Mouse (Mus musculus) lung, postnatal 36 days (tissue): ENCODE data around the gene Pnpla6.

Experiments used
- DNase-seq: peaks from one replicate; pipeline ENCODE4 v3.0.0; 2022; ENCODE audit warnings: mixed read lengths

The Pnpla6 gene

DNA sequence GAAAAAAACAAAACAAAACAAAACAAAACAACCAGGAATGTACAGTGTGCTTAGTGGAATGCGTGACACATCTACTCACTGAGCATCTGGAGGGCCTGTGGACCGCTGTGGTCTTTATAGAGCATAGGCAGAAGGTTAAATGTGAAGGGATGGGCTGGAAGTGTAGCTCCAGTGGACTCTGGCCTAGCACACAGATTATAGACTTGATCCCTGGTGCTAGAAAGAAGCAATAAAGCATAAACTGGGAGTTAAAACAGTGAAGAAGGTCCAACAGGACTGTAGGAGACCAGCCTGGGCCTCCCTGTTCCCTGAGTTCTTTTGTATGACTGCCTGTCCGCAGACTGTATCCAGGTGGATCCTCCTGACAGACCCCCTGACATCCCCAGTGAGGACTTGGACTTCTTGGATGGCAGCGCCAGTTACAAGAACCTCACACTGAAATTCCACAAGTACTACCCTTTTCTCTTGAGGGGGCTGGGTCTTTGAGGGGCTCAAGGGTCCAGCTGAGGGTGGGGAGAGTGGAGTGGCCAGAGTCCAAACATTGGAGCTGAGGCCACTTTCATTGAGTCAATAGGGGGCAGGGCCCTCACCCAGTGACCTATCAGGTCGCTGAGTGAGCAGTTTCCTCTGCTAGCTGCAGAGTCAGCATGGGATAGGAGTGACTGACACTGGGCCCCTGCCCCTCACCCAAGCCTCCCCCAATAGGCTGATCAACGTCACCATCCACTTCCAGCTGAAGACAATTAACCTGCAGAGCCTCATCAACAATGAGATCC is 7.0 kb upstream of the Pnpla6 start:
- no peak for DNase-seq

DNA sequence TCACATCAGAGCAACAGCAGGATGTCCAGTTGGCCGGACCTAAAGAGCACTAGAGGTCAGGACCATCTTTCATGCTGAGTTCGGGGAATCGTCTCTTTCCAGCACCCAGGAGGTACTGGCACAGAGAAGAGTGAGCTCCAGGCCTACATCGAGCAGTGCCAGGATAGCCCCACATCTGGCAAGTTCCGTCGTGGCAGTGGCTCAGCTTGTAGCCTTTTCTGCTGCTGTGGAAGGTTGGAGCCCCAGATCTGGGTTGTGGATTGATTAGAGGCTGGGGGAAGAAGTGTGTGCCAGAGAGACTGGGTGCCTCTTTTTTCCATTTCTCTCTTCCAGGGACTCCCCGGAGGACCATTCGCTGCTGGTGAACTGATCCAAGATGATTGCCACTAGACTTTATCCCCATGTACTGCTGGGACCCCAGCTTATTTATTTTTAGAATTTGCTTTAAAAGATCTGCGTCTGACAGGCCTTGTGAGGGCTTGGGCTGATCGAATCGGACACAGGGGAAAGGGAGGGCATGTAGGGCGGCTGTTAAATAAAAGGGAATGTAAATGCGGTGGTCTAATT is 420 bp upstream of the Pnpla6 start:
- DNase-seq = no peak

- peak; percentile 66 for DNase-seq
Measured at GRCm38 (mm10) chr8:3515771-3516417, 710 bp downstream of the Pnpla6 start.

DNA sequence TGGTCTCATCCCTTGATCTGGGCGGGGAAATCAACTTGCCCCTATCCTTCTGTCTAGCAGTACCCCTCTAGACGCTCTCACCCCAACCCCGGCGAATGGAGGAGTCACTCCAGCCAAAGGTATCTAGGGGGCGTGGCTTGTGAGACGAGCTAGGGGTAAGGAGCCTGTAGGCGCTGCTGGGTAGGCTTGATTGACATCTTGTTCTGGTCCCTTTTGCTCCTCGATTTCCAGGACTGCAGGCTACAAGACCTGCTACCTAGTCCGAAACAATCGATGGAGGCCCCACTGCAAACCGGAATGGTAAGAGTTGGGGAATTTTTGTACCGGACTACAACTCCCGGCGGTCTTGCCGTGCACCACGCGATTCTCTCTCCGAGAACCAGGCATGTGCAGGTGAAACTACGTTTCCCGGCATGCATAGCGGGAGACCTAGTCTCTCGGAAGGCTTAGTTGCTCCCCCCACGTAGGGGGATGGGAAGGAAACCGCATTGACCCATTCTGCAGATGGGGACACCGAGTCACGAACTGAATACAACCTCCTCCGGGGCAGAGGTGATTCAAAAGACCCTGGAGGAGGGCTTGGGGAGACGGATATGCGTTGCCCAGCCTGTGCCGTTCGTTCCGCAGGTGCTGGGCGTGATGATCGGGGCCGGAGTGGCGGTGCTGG is 1.4 kb downstream of the Pnpla6 start:
- peak; percentile 98 for DNase-seq

DNA sequence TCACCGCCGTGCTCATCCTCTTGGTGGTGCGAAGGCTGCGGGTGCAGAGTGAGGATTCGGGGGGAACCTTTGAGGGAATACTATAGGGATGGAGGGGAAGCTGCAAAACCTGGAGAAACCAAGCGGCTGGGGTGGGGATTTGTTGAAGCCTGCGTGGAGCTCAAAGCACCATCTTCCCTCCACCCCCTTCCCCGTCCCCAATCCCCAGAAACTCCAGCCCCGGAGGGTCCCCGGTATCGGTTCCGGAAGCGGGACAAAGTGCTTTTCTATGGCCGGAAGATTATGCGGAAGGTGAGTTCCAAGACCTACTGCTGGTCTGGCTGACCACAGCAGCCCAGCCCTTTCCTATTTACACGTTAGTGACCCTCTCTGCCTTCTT is 1.9 kb downstream of the Pnpla6 start:
- peak; percentile 32 for DNase-seq

GRCm38 (mm10) chr8:3522007-3522697 is 7.0 kb downstream of the Pnpla6 start:
- DNase-seq = no peak

DNA sequence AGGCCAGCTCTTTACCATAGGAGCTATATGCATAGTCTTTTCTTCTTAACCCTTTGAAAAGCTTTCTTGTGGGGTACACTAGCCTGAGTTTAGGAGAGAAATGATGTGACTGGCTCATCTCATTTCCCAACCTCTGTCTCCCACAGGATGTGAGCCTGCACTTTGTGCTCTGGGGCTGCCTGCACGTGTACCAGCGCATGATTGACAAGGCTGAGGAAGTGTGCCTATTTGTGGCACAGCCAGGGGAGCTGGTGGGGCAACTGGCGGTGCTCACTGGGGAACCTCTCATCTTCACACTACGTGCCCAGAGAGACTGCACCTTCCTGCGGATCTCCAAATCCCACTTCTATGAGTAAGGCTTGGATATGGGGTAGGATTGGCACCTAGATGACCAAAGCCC is 15.6 kb downstream of the Pnpla6 start:
- no peak for DNase-seq

GRCm38 (mm10) chr8:3531936-3532335 is 16.8 kb downstream of the Pnpla6 start:
- no peak for DNase-seq

DNA sequence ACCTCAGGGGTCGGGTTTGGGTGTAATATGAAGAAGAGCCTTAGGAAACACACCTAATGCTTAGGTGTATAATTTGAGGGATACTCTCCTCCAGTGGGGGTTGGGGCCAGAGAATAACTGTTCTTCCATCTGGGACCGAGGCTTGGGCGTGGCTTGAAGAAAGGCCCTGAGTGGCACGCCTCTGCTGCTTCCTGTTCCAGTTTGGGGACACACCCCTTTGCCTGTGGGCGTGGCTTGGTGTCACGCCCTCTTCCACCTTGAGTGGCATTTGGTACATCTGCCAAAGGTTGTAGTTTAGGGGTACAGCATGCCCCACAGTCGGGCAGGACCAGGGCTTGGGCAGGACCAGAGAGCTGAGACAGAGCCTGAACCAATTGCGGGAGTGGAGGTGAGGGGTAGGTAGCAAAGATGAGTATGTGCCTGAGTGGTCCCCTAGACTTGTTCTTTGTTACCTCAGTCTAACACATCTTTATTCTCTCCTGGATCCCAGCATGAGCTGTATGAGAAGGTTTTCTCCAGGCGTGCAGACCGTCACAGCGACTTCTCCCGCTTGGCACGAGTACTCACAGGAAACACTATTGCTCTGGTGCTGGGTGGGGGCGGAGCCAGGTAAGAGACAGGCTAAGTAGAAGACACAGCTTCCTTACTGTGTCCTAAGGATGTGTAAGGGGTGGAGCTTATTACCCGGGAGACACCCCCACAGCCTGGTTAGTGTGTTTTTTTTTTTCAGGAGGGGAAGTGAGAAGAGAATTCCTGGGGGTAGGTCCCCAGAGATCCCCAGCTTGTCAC is 21.1 kb downstream of the Pnpla6 start:
- peak; percentile 31 for DNase-seq

DNA sequence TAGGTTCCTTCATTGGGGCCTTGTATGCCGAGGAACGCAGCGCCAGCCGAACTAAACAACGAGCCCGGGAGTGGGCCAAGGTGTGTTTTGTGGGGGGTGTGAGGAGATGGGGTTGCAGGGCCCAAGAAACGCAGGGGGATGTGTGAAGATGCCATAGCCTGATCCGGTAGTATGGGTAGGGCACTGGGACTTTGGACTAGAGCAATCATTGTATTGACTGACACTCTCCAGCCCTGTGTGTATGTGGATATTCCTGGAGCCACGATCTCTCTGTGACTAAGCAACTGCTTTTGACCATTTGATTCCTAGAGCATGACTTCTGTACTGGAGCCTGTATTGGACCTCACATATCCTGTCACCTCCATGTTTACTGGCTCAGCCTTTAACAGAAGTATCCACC is 21.8 kb downstream of the Pnpla6 start:
- no peak for DNase-seq

DNA sequence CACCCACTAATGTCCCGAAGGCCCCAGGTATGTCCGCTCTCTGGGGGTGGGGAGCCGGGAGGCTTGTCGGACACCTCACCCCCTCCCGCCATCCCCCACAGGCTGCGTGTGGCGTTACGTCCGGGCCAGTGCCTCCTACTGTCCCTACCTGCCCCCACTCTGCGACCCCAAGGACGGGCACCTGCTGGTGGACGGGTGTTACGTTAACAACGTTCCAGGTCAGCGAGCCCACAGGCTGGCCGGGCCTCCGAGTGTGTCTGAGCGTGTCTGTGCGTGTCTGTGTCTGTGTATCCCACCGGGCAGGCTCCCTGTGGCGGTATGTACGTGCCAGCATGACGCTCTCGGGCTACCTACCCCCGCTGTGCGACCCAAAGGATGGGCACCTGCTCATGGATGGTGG is 22.5 kb downstream of the Pnpla6 start:
- DNase-seq = no peak

DNA sequence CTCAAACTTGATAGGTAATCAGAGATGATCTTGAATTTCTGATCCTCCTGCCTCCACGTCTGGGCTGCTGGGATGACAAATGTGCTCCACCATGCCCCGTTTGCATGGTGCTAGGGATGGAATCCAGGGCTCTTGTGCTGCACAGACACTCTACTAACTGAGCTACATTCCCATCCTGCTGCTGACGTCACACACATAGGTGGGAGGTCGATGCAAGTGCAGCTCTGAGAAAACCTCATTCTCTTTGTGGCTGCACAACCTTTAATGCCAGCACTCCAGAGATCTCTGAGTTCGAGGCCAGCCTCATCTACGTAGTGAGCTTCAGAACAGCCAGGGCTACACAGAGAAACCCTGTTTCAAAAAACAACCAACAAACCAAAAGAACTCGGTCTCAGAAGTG is 24.0 kb downstream of the Pnpla6 start:
- no peak for DNase-seq

GRCm38 (mm10) chr8:3540076-3540475 is 24.9 kb downstream of the Pnpla6 start:
- DNase-seq = no peak

GRCm38 (mm10) chr8:3546511-3546910 is 31.3 kb downstream of the Pnpla6 start:
- no peak for DNase-seq

DNA sequence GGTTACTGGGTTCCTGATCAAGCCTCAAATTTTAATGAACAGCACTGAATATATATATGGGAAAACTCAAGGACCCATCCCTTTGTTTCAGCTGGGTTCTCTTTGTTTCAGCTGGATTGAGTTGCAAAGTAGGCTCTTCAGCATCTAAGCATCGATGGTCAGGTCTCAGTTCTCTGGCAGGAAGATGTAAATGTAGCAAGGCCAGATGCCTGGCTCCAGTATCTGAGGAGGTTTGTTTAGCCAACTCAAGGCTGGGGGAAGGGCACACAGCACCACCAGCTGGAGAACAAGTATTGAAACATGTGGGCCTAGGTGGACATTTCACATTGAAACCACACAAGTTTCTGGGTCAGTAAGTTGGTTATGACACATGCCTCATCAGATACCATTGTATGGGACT is 37.1 kb downstream of the Pnpla6 start:
- no peak for DNase-seq

DNA sequence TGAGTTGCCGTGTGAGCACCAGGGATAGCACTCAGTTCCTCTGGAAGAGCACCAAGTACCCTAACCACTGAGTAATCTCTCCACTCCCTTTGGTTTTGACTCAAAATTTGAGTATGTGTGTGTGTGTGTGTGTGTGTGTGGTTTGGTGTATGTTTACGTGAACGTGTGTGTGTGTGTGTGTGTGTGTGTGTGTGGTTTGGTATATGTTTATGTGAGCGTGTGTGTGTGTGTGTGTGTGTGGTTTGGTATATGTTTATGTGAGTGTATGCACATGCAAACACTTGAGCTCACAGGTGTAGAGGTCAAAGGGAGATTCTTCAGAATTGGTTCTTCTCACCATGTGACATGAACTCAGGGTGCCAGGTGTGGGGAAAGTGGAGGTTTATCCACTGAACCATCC is 40.9 kb downstream of the Pnpla6 start:
- no peak for DNase-seq

- DNase-seq = no peak
Measured at GRCm38 (mm10) chr8:3567641-3568371, 52.6 kb downstream of the Pnpla6 start, which contains the start of gene C330021F23Rik. TSS of gene C330021F23Rik (plus strand) at chr8:3567990.

GRCm38 (mm10) chr8:3568378-3568777 is 53.2 kb downstream of the Pnpla6 start:
- DNase-seq = no peak

- no peak for DNase-seq
Measured at GRCm38 (mm10) chr8:3569784-3570183, 54.6 kb downstream of the Pnpla6 start.

DNA sequence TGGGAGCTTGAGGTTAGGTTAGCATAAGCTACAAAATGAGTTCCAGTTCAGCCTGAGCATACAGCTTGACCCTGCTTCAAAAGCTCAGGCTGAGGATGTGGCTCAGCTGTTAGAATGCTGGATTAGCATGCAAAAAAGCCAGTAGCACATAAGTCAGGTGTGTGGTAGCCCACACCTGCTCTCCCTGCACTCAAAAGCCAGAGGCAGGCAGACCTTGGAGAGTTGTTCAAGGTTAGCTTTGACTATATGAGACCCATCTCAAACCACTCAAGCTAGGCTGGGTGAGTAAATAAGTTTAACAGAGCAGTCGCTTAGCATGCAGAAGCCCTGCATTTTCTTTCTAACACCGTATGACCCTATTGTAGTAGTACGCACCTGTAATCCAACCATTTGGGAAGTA is 59.4 kb downstream of the Pnpla6 start:
- DNase-seq = no peak

GRCm38 (mm10) chr8:3576211-3576960 is 61.2 kb downstream of the Pnpla6 start:
- no peak for DNase-seq
